Mouse (Mus musculus) liver, adult 2 months (tissue): ENCODE measurements around the gene Abtb1. TPM values are rescaled to one million over a fixed set of nuclear protein-coding genes. Genes with fewer than 3 reads are reported as not detected.

Source experiments
- DNase-seq: peaks from one replicate; pipeline ENCODE4 v3.0.0-alpha.2; 2011; ENCODE audit warnings: low read depth, low spot score; ENCODE audit errors: extremely low read depth
- H3K27ac ChIP-seq: fragments of 200-500 bp; replicated peaks from 2 replicates; pipeline ENCODE4 v1.5.1; 2012; ENCODE audit warnings: low read depth, mild to moderate bottlenecking, control low read depth, inconsistent platforms, low read length; ENCODE audit not compliant: insufficient read depth
- H3K27me3 ChIP-seq: fragments of 200-500 bp; 2 replicates; pipeline ENCODE4 v1.6.1; 2012; ENCODE audit warnings: mild to moderate bottlenecking, moderate library complexity, low read length, inconsistent platforms; ENCODE audit not compliant: control insufficient read depth, insufficient read depth
- H3K36me3 ChIP-seq: fragments of 200-500 bp; 2 replicates; pipeline ENCODE4 v1.6.1; 2012; ENCODE audit warnings: low read length, inconsistent platforms; ENCODE audit not compliant: control insufficient read depth, insufficient read depth
- H3K4me1 ChIP-seq: fragments of 200-500 bp; 2 replicates; pipeline ENCODE4 v1.6.1; 2011; ENCODE audit warnings: low read length; ENCODE audit not compliant: control insufficient read depth, insufficient read depth
- H3K4me3 ChIP-seq: fragments of 200-500 bp; 2 replicates; pipeline ENCODE4 v1.5.1; 2011; ENCODE audit warnings: low read depth, mild to moderate bottlenecking, control low read depth, low read length, moderate library complexity; ENCODE audit not compliant: insufficient read depth
- H3K79me2 ChIP-seq: fragments of 200-500 bp; 2 replicates; pipeline ENCODE4 v1.6.1; 2012; ENCODE audit warnings: inconsistent platforms, mild to moderate bottlenecking, low read length, moderate library complexity; ENCODE audit not compliant: control insufficient read depth, insufficient read depth
- H3K9ac ChIP-seq: fragments of 200-500 bp; 2 replicates; pipeline ENCODE4 v1.6.1; 2012; ENCODE audit warnings: low read depth, mild to moderate bottlenecking, control low read depth, inconsistent platforms, low read length
- CTCF ChIP-seq: fragments of 200-500 bp; IDR thresholded peaks from 2 replicates; pipeline ENCODE4 v1.5.1; 2011; ENCODE audit warnings: low read depth, low read length, control low read depth
- POLR2A ChIP-seq: fragments of 200-500 bp; IDR thresholded peaks from 2 replicates; pipeline ENCODE4 v1.6.1; 2011; ENCODE audit warnings: low read length, control low read depth; ENCODE audit not compliant: insufficient read depth; ENCODE audit errors: extremely low read depth
- WGBS: fragments of 180-500 bp; shearing (Covaris S2); methylation state at CpG from one replicate; pipeline ENCODE4 v1.1.7; 2018; 5-methylcytosine and 5-hydroxymethylcytosine counted together
- polyA plus RNA-seq: library from polyadenylated mRNA; depleted of rRNA; stranded (reverse); fragments of >200 nt; gene quantifications from 2 replicates; pipeline ENCODE4 v1.2.3, GENCODE M21; 2012
- total RNA-seq: library from RNA; depleted of rRNA; stranded (reverse); fragments of >200 nt; gene quantifications from 2 replicates; pipeline ENCODE4 v1.2.3, GENCODE M21; 2014

Abtb1 gene
- total and polyA plus RNA-seq, 2 experiments, result 28.2 to 60.0 TPM

GRCm38 (mm10) chr6:88809091-88810037, 32.4 kb downstream of the Abtb1 start:
- Histone ChIP-seq H3K9ac (no peak overlapping the region), H3K27me3 (no peaks in the 10 kb centered on the region), H3K36me3 (peaks cover 26% of the 10 kb centered on the region; the same call in 1 of the 2 replicates), H3K4me3 (no peak overlapping the region), H3K4me1 (peaks cover 1% of the 10 kb centered on the region; the same call in 1 of the 2 replicates), H3K79me2 (no peaks in the 10 kb centered on the region), H3K27ac (no peak overlapping the region)
- 67% methylated on average over 23 of the region's 23 CpGs for WGBS
- DNase-seq, result no peak
- TF ChIP-seq POLR2A (no peak), CTCF (no peak)

DNA sequence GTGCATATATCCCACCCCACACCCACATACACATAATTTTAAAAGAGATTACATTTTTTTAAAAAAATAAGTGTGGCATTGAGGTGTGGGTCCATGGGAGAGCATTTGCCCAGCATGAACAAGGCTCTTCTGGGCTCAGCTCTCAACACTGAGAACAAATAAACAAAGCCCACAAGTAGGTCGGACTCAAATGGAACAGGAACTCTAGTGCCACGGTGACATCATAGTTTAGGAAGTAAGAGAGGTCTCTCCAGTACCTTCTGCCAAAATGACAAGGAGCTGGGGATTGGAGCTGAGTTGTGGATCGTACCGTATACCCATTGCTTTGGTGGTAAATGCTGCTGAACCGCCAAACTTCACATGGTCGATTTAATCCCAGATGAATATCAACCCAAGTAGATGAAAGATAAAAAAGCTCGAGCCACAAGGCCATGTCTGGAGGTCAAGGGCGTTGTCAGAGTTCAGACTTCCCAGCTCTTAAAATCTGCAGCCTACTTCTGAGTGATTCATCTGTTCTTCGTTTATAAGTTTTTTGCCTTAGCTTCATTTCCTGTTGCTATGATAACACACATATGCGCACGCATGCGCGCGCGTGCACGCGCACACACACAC, 36.7 kb downstream of the Abtb1 start:
- no peak overlapping the region for H3K9ac ChIP-seq
- no peak overlapping the region for H3K27ac ChIP-seq
- DNase-seq, result no peak
- WGBS, result 70% methylated on average over 17 of the region's 17 CpGs
- no peaks in the 10 kb centered on the region for H3K79me2 ChIP-seq
- peaks cover 14% of the 10 kb centered on the region for H3K4me1 ChIP-seq
- no peak overlapping the region for H3K4me3 ChIP-seq
- TF ChIP-seq CTCF, result no peak
- no peak for TF ChIP-seq POLR2A
- no peaks in the 10 kb centered on the region for H3K27me3 ChIP-seq
- peaks cover 12% of the 10 kb centered on the region; the same call in 1 of the 2 replicates for H3K36me3 ChIP-seq

- TF ChIP-seq CTCF (no peak), POLR2A (no peak)
- peak; percentile 96 for DNase-seq
- no peaks in the 10 kb centered on the region for H3K79me2 ChIP-seq
- H3K4me3 ChIP-seq, result no peak overlapping the region
- H3K4me1 ChIP-seq, result peaks cover 14% of the 10 kb centered on the region
- H3K27me3 ChIP-seq, result no peaks in the 10 kb centered on the region
- H3K36me3 ChIP-seq, result peaks cover 8% of the 10 kb centered on the region; the same call in 1 of the 2 replicates
- peak overlapping the region; percentile 10; the same call in 1 of the 2 replicates for H3K27ac ChIP-seq
- 32% methylated on average over 4 of the region's 4 CpGs for WGBS
- H3K9ac ChIP-seq, result no peak overlapping the region
These were observed 37.7 kb downstream of the Abtb1 start for GRCm38 (mm10) chr6:88803957-88804695.

GRCm38 (mm10) chr6:88803051-88803450, 38.7 kb downstream of the Abtb1 start:
- Histone ChIP-seq H3K9ac (no peak overlapping the region), H3K4me3 (no peak overlapping the region), H3K27me3 (no peaks in the 10 kb centered on the region), H3K27ac (no peak overlapping the region), H3K4me1 (peaks cover 14% of the 10 kb centered on the region), H3K36me3 (peaks cover 3% of the 10 kb centered on the region; the same call in 1 of the 2 replicates), H3K79me2 (no peaks in the 10 kb centered on the region)
- TF ChIP-seq POLR2A (no peak), CTCF (no peak)
- 92% methylated on average over 7 of the region's 7 CpGs for WGBS
- no peak for DNase-seq

DNA sequence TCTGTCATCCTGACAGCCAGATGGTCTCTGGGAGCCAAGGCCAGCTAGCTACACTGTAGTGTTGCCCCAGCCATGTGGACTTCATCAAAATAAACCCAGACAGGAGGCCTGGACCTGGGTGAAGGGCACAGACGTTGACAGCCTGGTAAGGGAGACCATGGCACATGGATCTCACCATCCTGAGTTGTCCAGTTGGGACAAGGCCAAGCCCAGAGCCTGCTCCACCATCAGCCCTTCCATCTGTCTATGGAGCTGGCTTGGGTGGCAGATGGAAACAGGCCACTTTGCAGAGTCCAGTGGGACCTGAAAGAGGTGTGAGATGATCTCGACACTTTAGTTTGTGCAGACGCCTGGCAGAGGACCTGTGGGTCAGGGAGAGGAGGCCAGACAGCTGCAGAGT, 41.0 kb downstream of the Abtb1 start:
- peaks cover 3% of the 10 kb centered on the region; the same call in 1 of the 2 replicates for H3K36me3 ChIP-seq
- peaks cover 14% of the 10 kb centered on the region for H3K4me1 ChIP-seq
- no peak overlapping the region for H3K9ac ChIP-seq

More for the DNA sequence above, 41.0 kb downstream of the Abtb1 start:
- 61% methylated on average over 3 of the region's 3 CpGs for WGBS
- Histone ChIP-seq H3K79me2 (peaks cover 9% of the 10 kb centered on the region; the same call in 1 of the 2 replicates), H3K27me3 (no peaks in the 10 kb centered on the region), H3K4me3 (no peak overlapping the region), H3K27ac (no peak overlapping the region)
- no peak for DNase-seq
- no peak for TF ChIP-seq CTCF
- TF ChIP-seq POLR2A, result no peak
